Mouse (Mus musculus) Muller cell, postnatal 12 days (primary cell): ENCODE results near the gene Dkk3.
A peak's percentile ranks its signal among the peaks of the same experiment; 100 is the strongest.

Experiments used
- DNase-seq: peaks from one replicate; pipeline ENCODE4 v3.0.0-alpha.2; 2015; ENCODE audit errors: inconsistent ontology term

The Dkk3 gene

GRCm38 (mm10) chr7:112158942-112159341 lies at the start of gene Dkk3:
TSS of gene Dkk3 (minus strand) at chr7:112159057.
- DNase-seq: peak; percentile 92

DNA sequence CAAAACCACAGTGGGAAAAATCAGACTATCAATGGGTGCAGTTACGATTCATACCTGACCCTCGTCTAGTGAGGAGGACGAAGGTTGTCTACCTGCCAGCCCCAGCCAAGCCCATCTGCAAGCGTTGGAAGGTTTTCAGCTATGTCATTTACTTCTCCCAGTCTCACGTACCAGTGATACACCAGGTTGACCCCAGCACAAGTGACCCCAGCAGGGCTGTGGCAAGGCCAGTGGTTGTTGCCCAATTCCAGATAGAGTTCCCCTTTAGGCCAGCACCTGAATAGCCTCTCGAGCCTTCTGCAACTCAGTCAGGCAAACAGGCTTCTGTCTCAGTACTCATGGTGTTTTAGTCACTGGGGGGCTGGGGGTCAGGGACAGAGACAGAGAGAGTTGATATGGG lies 48.9 kb upstream of the Dkk3 start:
- no peak for DNase-seq

DNA sequence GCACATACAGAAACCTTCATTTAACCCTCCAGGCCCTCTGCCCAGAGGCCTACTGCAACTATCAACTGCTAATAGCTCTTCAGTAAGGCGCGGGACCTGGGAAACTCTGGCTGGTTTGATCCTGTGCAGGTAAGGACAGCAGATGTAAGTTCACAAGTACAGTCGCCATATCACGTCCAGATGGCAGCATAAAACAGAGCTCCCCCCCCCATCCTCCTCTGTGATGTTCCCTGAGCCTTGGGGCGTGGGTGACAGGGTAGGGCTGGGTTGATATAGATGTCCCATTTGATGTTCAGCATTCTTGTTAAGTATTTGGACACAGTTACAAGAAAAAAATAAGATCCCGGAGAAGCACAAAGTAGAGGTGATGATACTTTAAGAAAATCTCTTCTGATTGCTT lies 46.7 kb upstream of the Dkk3 start:
- DNase-seq: no peak

DNA sequence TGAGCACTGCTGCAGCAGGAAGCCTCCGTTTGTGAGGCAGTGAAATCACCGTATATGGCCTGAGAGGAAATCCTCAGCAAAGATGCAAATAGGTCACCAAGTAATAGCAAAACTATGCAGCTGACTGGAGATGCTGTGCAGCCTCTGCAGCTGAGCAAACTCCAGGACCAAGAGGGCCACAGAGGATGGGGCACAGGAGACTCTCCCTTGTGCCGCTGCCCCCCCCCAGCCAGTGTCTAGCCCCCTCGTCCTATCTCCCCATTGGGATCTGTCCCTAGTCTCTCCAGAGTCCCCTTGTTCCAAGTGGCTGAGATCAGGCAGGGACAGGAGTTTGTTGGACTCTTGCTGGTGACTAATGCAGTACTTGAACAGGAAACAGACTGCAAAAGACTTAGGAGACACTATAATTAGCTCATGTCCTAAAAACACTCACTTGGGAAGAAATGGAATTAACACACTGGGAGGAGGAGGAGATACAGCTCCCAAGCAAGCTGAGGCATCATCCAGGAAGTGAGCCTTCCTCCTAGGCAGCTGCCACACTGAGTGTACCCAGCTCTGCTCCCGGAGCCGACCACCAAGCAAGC lies 45.6 kb upstream of the Dkk3 start:
- DNase-seq: peak; percentile 75

DNA sequence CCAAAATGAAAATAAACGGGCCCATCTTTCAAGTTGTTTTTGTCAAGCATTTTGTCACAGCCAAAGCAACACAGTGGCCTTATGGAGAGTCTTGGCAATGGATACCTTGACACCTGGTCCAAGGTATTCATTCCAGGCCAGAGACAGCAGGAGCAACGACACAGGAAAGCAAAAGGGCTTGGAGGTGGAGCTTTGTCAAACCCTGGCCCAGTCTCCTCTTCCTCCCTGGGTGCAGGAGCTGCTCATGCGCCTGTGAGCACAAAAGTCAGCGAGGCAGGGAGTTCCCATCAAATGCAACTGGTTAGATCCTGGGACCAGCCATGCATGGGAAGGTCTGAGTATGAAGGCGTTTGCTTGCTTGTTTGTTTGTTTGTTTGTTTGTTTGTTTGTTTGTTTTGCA lies 45.1 kb upstream of the Dkk3 start:
- no peak for DNase-seq

DNA sequence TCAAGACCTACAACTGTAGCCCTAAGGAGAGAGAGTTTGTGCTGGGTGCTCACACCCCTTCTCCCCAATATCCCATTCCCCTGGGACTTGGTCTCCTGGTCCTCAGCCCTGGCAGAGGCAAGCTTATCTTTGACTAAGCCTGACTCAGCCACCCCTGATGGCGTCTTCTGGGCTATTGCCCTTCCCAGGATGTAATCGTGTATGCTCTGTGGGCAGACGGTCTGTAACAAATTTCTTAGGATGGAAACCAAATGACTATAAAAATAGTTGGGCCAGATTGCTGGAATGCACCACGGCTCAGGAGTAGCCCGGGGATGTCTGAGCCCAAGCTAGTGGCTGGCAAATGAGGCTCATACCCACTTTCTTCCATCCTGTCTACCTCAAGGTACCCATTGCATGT lies 44.0 kb upstream of the Dkk3 start:
- peak; percentile 56 for DNase-seq

GRCm38 (mm10) chr7:112202194-112202593 lies 43.3 kb upstream of the Dkk3 start:
- DNase-seq: peak; percentile 76

DNA sequence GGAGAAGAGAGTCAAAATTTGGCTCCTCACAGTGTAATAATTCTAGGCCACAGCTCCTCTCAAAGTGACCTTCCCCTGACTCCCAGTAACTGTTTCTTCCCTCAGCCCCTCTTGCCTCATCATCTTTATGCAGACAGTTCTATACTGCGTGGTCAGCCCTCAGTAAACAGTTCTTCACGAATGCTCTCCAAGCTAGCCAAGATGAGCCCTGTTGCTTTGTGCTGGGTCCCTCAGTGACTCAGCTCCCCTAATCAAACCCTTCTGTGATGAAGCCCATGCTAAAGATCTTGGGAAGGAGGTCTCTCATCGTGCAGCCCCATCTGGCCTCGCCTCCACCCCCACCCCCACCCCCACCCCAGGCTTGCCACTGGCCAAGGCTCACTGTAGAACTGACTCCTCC lies 41.9 kb upstream of the Dkk3 start:
- peak; percentile 45 for DNase-seq

DNA sequence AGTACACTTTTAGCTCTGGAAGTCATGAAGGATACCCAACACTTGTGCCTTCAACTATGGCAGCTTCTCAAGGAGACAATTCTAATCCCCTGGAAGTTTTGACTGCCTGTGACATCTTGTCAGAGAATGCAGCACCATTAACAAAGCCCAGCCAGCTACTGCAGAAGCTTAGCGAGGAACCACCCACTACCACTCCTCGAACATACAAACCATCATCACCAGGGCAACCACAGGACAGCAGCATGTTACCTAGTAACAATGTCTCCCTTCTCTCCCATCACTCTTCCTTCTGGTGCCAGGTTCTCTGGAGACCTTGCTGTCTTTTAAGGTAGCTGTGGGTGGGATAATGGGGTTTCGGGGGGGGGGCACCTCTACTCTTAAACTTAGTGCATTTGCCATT lies 40.5 kb upstream of the Dkk3 start:
- no peak for DNase-seq

- no peak for DNase-seq
These were observed 38.6 kb upstream of the Dkk3 start for GRCm38 (mm10) chr7:112197461-112197860.

- DNase-seq: no peak
These were observed 35.4 kb upstream of the Dkk3 start for GRCm38 (mm10) chr7:112194286-112194685.

DNA sequence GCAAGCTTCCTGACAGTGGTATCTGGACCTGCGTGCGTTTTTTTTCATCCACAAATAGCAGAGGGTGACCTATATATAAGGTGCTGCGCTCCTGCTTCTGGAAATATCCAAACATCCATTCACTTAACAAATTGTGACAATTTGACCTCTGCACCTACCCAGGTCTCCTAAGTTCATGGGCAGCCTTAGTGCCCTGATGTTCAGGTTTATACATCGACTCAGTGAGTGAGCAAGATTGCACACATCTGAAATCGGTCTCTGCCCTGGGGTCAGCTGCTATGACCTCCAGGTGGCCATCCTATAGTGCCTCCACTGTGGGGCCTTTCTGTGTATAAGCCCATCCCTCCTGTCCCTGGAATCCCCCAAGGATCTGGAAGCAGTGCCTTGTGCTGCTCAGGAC lies 33.9 kb upstream of the Dkk3 start:
- no peak for DNase-seq

GRCm38 (mm10) chr7:112192237-112192636 lies 33.4 kb upstream of the Dkk3 start:
- no peak for DNase-seq

DNA sequence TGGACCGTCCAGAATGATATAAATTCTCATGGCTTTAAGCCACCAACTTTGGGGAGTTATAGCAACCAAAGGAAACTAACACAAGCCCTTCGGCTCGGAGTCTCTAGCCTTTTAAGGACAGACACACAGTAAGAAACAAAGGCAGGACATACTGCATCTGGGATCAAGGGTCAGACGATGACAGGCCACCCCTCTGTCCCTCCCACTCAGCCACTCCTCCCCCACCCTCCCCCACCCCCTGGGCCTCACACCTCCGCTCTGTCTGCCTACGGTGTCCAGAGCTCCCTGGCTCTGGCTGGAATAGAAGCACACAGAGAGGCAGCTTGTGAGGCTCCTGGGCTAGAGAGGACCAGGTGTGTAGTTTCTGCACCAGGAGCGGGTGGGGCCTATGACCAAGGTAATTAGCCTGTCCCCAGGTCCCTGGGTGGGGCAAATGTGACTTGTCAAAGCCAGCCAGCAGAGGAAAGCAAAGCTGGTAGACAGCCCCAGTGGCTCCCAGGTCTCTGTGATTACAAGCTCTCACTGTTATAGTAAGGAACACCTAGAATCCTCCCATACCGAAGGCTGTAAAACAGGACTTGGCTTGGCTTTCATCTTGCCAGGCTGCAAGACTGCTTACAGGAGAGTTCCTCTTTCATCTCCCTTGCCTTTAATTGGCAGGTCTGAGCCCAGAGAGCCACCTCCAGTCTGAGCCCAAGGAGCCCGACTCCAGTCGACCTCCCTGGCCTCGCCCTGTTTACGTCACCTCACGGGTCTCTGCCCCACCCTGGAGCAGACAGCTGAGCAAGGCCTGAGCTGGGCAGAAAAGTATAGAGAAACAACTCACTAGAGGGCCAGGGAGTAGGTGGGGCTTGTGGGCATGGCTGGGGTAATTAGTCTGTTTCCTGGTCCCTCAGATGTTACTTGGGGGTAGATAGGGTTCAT lies 28.9 kb upstream of the Dkk3 start:
- no peak for DNase-seq

DNA sequence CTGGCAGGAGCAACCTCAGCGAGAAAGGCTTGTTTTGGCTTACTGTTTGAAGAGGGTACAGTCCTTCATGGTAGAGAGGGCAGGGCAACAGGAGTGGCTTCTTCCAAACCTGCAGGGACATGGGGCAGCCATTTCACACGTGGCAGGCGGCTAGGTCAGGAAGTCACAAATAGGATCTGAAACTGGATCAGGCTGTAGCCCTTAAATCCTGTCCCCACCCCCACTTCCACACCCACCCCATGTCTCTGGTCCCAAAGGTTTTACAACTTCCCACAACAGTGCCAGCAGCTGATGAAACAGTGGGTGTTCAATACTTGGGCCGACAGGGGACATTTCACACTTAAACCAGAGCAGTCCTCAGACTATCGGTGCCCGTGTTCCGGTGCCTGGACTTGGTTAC lies 28.0 kb upstream of the Dkk3 start:
- no peak for DNase-seq

GRCm38 (mm10) chr7:112185226-112185745 lies 26.4 kb upstream of the Dkk3 start:
- DNase-seq: peak; percentile 60

- DNase-seq: no peak
These were observed 25.8 kb upstream of the Dkk3 start for GRCm38 (mm10) chr7:112184519-112185225.

GRCm38 (mm10) chr7:112183258-112183841 lies 24.5 kb upstream of the Dkk3 start:
- peak; percentile 77 for DNase-seq

DNA sequence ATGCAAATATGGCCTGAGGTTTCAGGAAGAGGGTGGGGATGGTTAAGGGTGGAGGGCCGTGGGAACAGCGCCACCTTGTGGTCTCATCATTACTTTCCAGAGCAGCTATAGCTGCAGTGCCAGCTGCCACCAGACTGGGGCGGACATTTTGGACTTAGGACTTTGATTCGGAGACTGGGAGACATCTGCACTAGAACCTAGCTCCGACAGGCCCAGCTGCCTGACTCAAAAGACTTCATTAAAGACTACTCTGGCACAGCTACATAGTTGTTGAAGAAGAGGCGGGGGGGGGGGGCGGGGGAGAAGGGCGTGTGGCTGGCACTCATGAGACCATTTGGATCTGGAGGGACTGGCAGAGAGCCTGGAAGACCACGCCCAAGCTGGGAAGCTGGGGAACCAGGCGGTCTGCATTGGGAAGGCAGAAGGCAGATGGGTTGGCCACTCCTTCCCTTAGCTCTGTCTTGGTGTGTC lies 21.4 kb upstream of the Dkk3 start:
- DNase-seq: peak; percentile 85

GRCm38 (mm10) chr7:112176627-112177026 lies 17.8 kb upstream of the Dkk3 start:
- DNase-seq: no peak

GRCm38 (mm10) chr7:112172669-112173068 lies 13.8 kb upstream of the Dkk3 start:
- no peak for DNase-seq
